Mouse (Mus musculus) layer of hippocampus, postnatal 36 days (tissue): Measurements from ENCODE around the gene Zfp263. TPM values are rescaled to one million over a fixed set of nuclear protein-coding genes. Genes with fewer than 3 reads are reported as not detected.

Experiments used
- total RNA-seq, 2 experiments: library from RNA; stranded (reverse); gene quantifications; 2 replicates each; pipeline ENCODE4 v1.2.3; 2021

The Zfp263 gene
- total RNA-seq, 2 experiments from 2014 or later: 18.1 to 20.6 TPM

Other genes with a start within 250 kb of the Zfp263 start
- not detected for gene Olfr161, start 153.1 kb upstream of the Zfp263 start, total RNA-seq
- not detected for gene Mefv, start 26.0 kb upstream of the Zfp263 start, total RNA-seq
- gene Olfr15, start 86.8 kb downstream of the Zfp263 start, total RNA-seq: not detected
- gene Zfp174, start 103.2 kb downstream of the Zfp263 start, total RNA-seq: 1 to 10 TPM; 4.4 to 5.0 TPM
- 100 to 1,000 TPM in 1 of 2 experiments, 10 to 100 TPM in 1; 89.6 to 123 TPM for gene Naa60, start 128.3 kb downstream of the Zfp263 start, total RNA-seq
- 10 to 100 TPM; 23.7 to 25.2 TPM for gene Zfp597, start 140.5 kb downstream of the Zfp263 start, total RNA-seq
- under 1 TPM; 0.60 to 0.66 TPM for gene Gm20695, start 140.6 kb downstream of the Zfp263 start, total RNA-seq
- gene 1700037C18Rik, start 164.6 kb downstream of the Zfp263 start, total RNA-seq: 1 to 10 TPM; 4.6 to 5.2 TPM
- 10 to 100 TPM; 30.2 to 32.0 TPM for gene Cluap1, start 164.7 kb downstream of the Zfp263 start, total RNA-seq
- 1 to 10 TPM; 2.2 to 2.9 TPM for gene Nlrc3, start 232.5 kb downstream of the Zfp263 start, total RNA-seq